Comparison of ENCODE assay signal across 11 mouse cellular contexts in genomic region chr1:89962092-89962491, GRCm38 (mm10). TPM values are rescaled to one million over a fixed set of nuclear protein-coding genes. Genes with fewer than 3 reads are reported as not detected.
DNase-seq lines count a peak whose midpoint lies in the region; ATAC-seq and TF ChIP-seq lines count a peak whose summit lies in the region.
"Had no signal": no experiment of that assay in that cellular context is flagged by ENCODE, and none has a peak within 500 bp of the region (broad histone marks: within the 10 kb centered on the region; RNA-seq: fewer than 3 reads in every experiment).

No protein-coding gene starts in this region.

- peak overlapping the region; percentile 21; the same call in 1 of the 2 replicates for H3K4me2 ChIP-seq in forebrain, postnatal 0 days (ENCODE audit: low read depth)
- peak overlapping the region; percentile 10; the same call in 1 of the 2 replicates for H3K4me2 ChIP-seq in midbrain, embryonic 12.5 days (replicated peaks)

- no peaks in the 10 kb centered on the region for H3K9me3 ChIP-seq in forebrain, postnatal 0 days (ENCODE audit: low read length)
- H3K9me3 ChIP-seq in midbrain, embryonic 12.5 days, result no peaks in the 10 kb centered on the region

- WGBS in forebrain, postnatal 0 days, result 6% methylated on average over 13 of the region's 13 CpGs
- 9% methylated on average over 13 of the region's 13 CpGs for WGBS in midbrain, embryonic 12.5 days

- no peaks in the 10 kb centered on the region for H3K36me3 ChIP-seq in forebrain, postnatal 0 days (ENCODE audit: insufficient read depth)
- H3K36me3 ChIP-seq in midbrain, embryonic 12.5 days, result no peaks in the 10 kb centered on the region

- peaks cover 37% of the 10 kb centered on the region for H3K27me3 ChIP-seq in forebrain, postnatal 0 days (ENCODE audit: insufficient read depth, low read length)
- H3K27me3 ChIP-seq in midbrain, embryonic 12.5 days, result peaks cover 81% of the 10 kb centered on the region

- no peak overlapping the region for H3K4me3 ChIP-seq in forebrain, postnatal 0 days (ENCODE audit: low read depth, low read length)
- no peak overlapping the region for H3K4me3 ChIP-seq in midbrain, embryonic 12.5 days

- H3K4me1 ChIP-seq in forebrain, postnatal 0 days (ENCODE audit: insufficient read depth), result 0 out of 2 replicates have a peak, but pooled peaks cover 5% of the 10 kb centered on the region
- H3K4me1 ChIP-seq in midbrain, embryonic 12.5 days, result peaks cover 17% of the 10 kb centered on the region

- peak; percentile 53 for DNase-seq in ES-CJ7 (ENCODE audit: low read depth, low spot score)
- peak; percentile 36 for DNase-seq in embryo, embryonic 10 days (ENCODE audit: low spot score)
- no peak for DNase-seq in forebrain, postnatal 0 days
- no peak for DNase-seq in urinary bladder, postnatal 25 days (ENCODE audit: low spot score)
- DNase-seq in adrenal gland, adult 2 months, result no peak
- no peak for DNase-seq in urinary bladder, postnatal 4 days (ENCODE audit: low spot score in 2 of 2)
- DNase-seq: lung, adult 18-20 months had no signal

- H3K27ac ChIP-seq in forebrain, postnatal 0 days (ENCODE audit: low read depth, low read length), result no peak overlapping the region
- no peak overlapping the region for H3K27ac ChIP-seq in midbrain, embryonic 12.5 days (replicated peaks)
- H3K27ac ChIP-seq: kidney, postnatal 0 days had no signal

- no peak for ATAC-seq in forebrain, postnatal 0 days
- no peak for ATAC-seq in midbrain, embryonic 12.5 days (ENCODE audit: low FRiP score, low read depth)

- no peak overlapping the region for H3K9ac ChIP-seq in forebrain, postnatal 0 days
- no peak overlapping the region; the same call in 1 of the 2 replicates for H3K9ac ChIP-seq in midbrain, embryonic 12.5 days (replicated peaks)

- no peak for TF ChIP-seq CTCF in forebrain, postnatal 0 days (IDR thresholded peaks at IDR 0.05; ENCODE audit: low read depth)

RNA-seq across cellular contexts. Expression of gene Gbx2, which starts 31.1 kb away (rescaled TPM):
- total RNA-seq in forebrain, postnatal 0 days (2014; rRNA removed), result 9.2 and 14.4 TPM in 2 replicates
- 9.1 and 21.2 TPM in 2 replicates for polyA plus RNA-seq in forebrain, postnatal 0 days (2015; fragmentation: Nextera tagmentation; extraction: Ambion mirVana)
- polyA plus RNA-seq in midbrain, embryonic 12.5 days (2016; fragmentation: Nextera tagmentation; extraction: Ambion mirVana), result 29.7 and 39.2 TPM in 2 replicates
- total RNA-seq in adrenal gland, adult 2 months (2021), result not detected
- 0.10 TPM in 1 of 2 replicates, not detected in the other for polyA plus RNA-seq in adrenal gland, adult 2 months (2012; rRNA removed)
- total RNA-seq: neutrophil, adult 5-6 weeks had no signal
- polyA plus RNA-seq: kidney, postnatal 0 days had no signal

RNA-seq across cellular contexts. Expression of gene Asb18, which starts 52.4 kb away (rescaled TPM):
- 0.54 and 1.4 TPM in 2 replicates for total RNA-seq in forebrain, postnatal 0 days (2014; rRNA removed)
- 0.13 and 0.33 TPM in 2 replicates for polyA plus RNA-seq in forebrain, postnatal 0 days (2015; fragmentation: Nextera tagmentation; extraction: Ambion mirVana)
- polyA plus RNA-seq in midbrain, embryonic 12.5 days (2016; fragmentation: Nextera tagmentation; extraction: Ambion mirVana), result 0.18 and 0.25 TPM in 2 replicates
- total RNA-seq in adrenal gland, adult 2 months (2021), result not detected
- polyA plus RNA-seq in adrenal gland, adult 2 months (2012; rRNA removed), result not detected in 2 replicates
- total RNA-seq: neutrophil, adult 5-6 weeks had no signal
- polyA plus RNA-seq: kidney, postnatal 0 days; small intestine, adult 2 months had no signal

Comparison
In these comparisons a context has a peak if more than half of its experiments do, and no peak if none do; other contexts are left out.
1. DNase-seq: peak in ES-CJ7 (single experiment) and embryo, embryonic 10 days (single experiment); none in forebrain, postnatal 0 days (single experiment), urinary bladder, postnatal 25 days (single experiment), adrenal gland, adult 2 months (single experiment) and urinary bladder, postnatal 4 days (0 of 2).